Mouse (Mus musculus): ENCODE results near the gene Nrcam. TPM values are rescaled to one million over a fixed set of nuclear protein-coding genes. Genes with fewer than 3 reads are reported as not detected.

Nrcam gene
- total RNA-seq, 2 experiments from 2014 or later: 2.5 to 3.7 TPM

- no peak for DNase-seq
Measured at GRCm38 (mm10) chr12:44617488-44617887, 288.8 kb downstream of the Nrcam start.

- DNase-seq: no peak
Measured at GRCm38 (mm10) chr12:44639341-44639921, 310.7 kb downstream of the Nrcam start.

GRCm38 (mm10) chr12:44640579-44640978 is 311.9 kb downstream of the Nrcam start:
- DNase-seq: no peak

Other genes starting within 250 kb of the Nrcam start
- 10 to 100 TPM; 61.8 to 63.1 TPM for gene Dnajb9, start 118.6 kb upstream of the Nrcam start, total RNA-seq (2021)
- gene Pnpla8, start 107.5 kb upstream of the Nrcam start, total RNA-seq (2021): 100 to 1,000 TPM; 121 to 161 TPM